Mouse (Mus musculus) neural tube, embryonic 13.5 days (tissue): ENCODE measurements around the gene Trim69. TPM values are rescaled to one million over a fixed set of nuclear protein-coding genes. Genes with fewer than 3 reads are reported as not detected.

Experiments
- ATAC-seq: fragments of 200-750 bp; cut with Nextera tagmentation; 2 replicates; pipeline ENCODE4 v1.8.0; 2017; ENCODE audit warnings: low read depth, mild to moderate bottlenecking, moderate TSS enrichment, moderate library complexity
- H3K27ac ChIP-seq: fragments of 300-500 bp; sonication (generic); replicated peaks from 2 replicates; pipeline ENCODE4 v1.5.1; 2015; ENCODE audit warnings: moderate library complexity, mild to moderate bottlenecking, inconsistent platforms
- H3K27me3 ChIP-seq: fragments of 300-500 bp; sonication (generic); 2 replicates; pipeline ENCODE4 v1.6.1; 2015; ENCODE audit warnings: mild to moderate bottlenecking, inconsistent platforms
- H3K36me3 ChIP-seq: fragments of 300-500 bp; sonication (generic); 2 replicates; pipeline ENCODE4 v1.6.1; 2015; ENCODE audit warnings: mild to moderate bottlenecking, inconsistent platforms
- H3K4me1 ChIP-seq: fragments of 300-500 bp; sonication (generic); replicated peaks from 2 replicates; pipeline ENCODE4 v1.6.1; 2015; ENCODE audit warnings: inconsistent platforms
- H3K4me2 ChIP-seq: fragments of 300-500 bp; sonication (generic); 2 replicates; pipeline ENCODE4 v1.6.1; 2015; ENCODE audit warnings: inconsistent platforms, mild to moderate bottlenecking, moderate library complexity
- H3K4me3 ChIP-seq: fragments of 300-500 bp; sonication (generic); 2 replicates; pipeline ENCODE4 v1.5.1; 2015; ENCODE audit warnings: mild to moderate bottlenecking, inconsistent platforms
- H3K9ac ChIP-seq: fragments of 300-500 bp; sonication (generic); 2 replicates; pipeline ENCODE4 v1.6.1; 2015; ENCODE audit warnings: moderate library complexity, mild to moderate bottlenecking, inconsistent platforms
- H3K9me3 ChIP-seq: fragments of 300-500 bp; sonication (generic); 2 replicates; pipeline ENCODE4 v1.6.1; 2016; ENCODE audit warnings: inconsistent platforms
- WGBS: fragments of 180-500 bp; shearing (Covaris S2); methylation state at CpG from one replicate; pipeline ENCODE4 v1.1.7; 2015; 5-methylcytosine and 5-hydroxymethylcytosine counted together
- polyA plus RNA-seq: library from polyadenylated mRNA; unstranded; fragments of >200 nt; fragmentation: Nextera tagmentation; extraction: Ambion mirVana; gene quantifications from 2 replicates; pipeline ENCODE4 v1.2.1, GENCODE M21; 2015

The Trim69 gene
- polyA plus RNA-seq, 1 experiment from 2014 or later: not detected

GRCm38 (mm10) chr2:122156051-122156700, 4.3 kb upstream of the Trim69 start:
- WGBS: 91% methylated on average over 4 of the region's 4 CpGs
- H3K4me2 ChIP-seq: no peak overlapping the region
- H3K4me1 ChIP-seq: no peaks in the 10 kb centered on the region
- H3K4me3 ChIP-seq: no peak overlapping the region
- no peaks in the 10 kb centered on the region for H3K9me3 ChIP-seq
- H3K27ac ChIP-seq: no peak overlapping the region
- H3K27me3 ChIP-seq: no peaks in the 10 kb centered on the region
- ATAC-seq: no peak
- no peaks in the 10 kb centered on the region for H3K36me3 ChIP-seq
- no peak overlapping the region for H3K9ac ChIP-seq

DNA sequence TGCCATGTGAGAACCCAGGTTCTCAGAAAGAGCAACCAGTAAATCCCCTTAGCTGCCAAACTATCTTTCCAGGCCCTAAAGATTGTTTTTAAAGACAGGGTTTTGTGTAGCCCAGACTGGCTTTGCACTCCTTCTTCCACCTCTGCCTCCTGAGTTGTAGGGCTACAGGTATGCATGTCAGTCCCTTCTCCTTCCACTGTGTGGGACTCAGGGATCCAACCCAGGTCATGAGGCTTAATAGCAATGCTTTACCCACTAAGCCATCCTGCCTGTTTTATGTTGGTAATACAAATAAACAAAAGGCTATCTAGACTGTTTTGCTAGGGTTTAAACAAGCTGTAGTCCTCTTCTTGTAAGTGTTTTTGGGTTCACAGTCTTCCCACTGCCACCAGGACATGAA, 2.9 kb upstream of the Trim69 start:
- H3K27me3 ChIP-seq: no peaks in the 10 kb centered on the region
- H3K4me2 ChIP-seq: no peak overlapping the region
- H3K9me3 ChIP-seq: no peaks in the 10 kb centered on the region
- no peak overlapping the region for H3K4me3 ChIP-seq
- no peaks in the 10 kb centered on the region for H3K36me3 ChIP-seq
- H3K4me1 ChIP-seq: no peaks in the 10 kb centered on the region
- ATAC-seq: no peak
- H3K27ac ChIP-seq: no peak overlapping the region
- H3K9ac ChIP-seq: no peak overlapping the region

- H3K27me3 ChIP-seq: no peaks in the 10 kb centered on the region
- no peak overlapping the region for H3K27ac ChIP-seq
- no peaks in the 10 kb centered on the region for H3K9me3 ChIP-seq
- whole genome bisulfite sequencing: 66% methylated on average over 6 of the region's 6 CpGs
- no peak overlapping the region for H3K9ac ChIP-seq
- H3K4me2 ChIP-seq: no peak overlapping the region
- H3K4me1 ChIP-seq: no peaks in the 10 kb centered on the region
- ATAC-seq: no peak
- no peak overlapping the region for H3K4me3 ChIP-seq
- no peaks in the 10 kb centered on the region for H3K36me3 ChIP-seq
These were observed 2.1 kb upstream of the Trim69 start for GRCm38 (mm10) chr2:122158362-122158802.

GRCm38 (mm10) chr2:122159667-122160066, 833 bp upstream of the Trim69 start:
- Histone ChIP-seq H3K4me3 (no peak overlapping the region), H3K4me1 (no peaks in the 10 kb centered on the region), H3K9me3 (no peaks in the 10 kb centered on the region), H3K4me2 (no peak overlapping the region), H3K9ac (no peak overlapping the region), H3K27me3 (no peaks in the 10 kb centered on the region), H3K27ac (no peak overlapping the region), H3K36me3 (no peaks in the 10 kb centered on the region)
- ATAC-seq: no peak
- WGBS: 89% methylated on average over 6 of the region's 6 CpGs

GRCm38 (mm10) chr2:122161542-122161941, 1.0 kb downstream of the Trim69 start:
- 37% methylated on average over 4 of the region's 4 CpGs for WGBS
- Histone ChIP-seq H3K27ac (no peak overlapping the region), H3K4me3 (no peak overlapping the region), H3K4me2 (no peak overlapping the region), H3K27me3 (no peaks in the 10 kb centered on the region), H3K36me3 (no peaks in the 10 kb centered on the region), H3K9me3 (no peaks in the 10 kb centered on the region), H3K4me1 (no peaks in the 10 kb centered on the region), H3K9ac (no peak overlapping the region)
- ATAC-seq: no peak

DNA sequence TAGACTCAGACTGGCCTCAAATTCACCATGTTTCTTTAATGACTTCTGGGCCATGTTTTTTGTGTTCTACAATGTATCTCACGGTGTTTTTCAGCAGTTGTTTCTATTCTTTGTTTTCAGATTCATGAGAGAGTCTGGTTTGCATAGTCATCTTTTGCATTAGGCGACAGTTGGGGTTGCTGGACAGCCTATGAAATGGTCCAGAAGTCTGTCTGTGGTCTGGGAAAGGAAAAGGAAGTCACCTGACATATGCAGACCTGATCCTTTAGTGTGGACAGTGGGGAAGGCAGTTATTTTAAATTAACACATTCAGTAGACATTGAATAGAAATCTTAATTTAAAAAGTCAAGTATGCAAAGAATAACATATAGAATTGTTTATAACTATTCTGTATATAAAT, 2.0 kb downstream of the Trim69 start:
- no peak for ATAC-seq
- no peaks in the 10 kb centered on the region for H3K4me1 ChIP-seq
- 88% methylated on average over 2 of the region's 2 CpGs for WGBS

DNA sequence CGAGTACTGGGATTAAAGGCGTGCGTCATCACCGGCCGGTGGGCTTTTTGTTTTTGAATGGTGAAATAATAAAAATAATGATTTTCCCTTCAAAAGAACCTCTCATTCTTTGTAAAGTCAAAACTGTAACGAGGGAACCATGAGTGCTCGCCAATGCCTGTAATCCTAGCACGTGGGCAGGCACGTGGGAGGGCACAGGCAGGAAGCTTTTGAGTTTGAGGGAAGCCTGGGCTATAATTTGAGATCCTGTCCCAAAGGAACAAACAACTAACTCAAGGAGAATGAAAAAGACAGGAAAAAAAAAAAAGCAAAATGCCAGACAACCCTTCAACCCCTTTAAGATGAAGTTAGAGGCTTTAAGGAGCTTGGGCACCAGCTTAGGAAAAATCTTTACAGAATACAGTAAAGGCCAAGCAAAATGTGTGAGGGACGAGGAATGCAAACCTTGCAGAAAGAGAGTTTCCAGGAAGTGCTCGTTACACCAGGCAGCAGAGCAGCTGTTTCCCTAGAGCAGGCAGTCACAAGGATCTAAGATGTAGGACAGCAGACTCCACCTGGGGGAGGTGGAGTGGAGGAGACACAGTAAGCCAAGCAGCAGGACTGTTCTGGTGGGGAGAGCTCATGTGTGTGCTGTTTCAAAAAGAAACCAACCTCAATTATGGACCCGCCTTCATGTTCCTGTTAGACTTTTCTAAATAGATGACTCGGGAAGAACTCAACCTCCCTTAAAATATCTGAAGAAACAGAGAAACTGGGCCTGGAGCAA, 3.1 kb downstream of the Trim69 start:
- ATAC-seq: no peak
- Histone ChIP-seq H3K27ac (no peak overlapping the region), H3K27me3 (no peaks in the 10 kb centered on the region), H3K4me2 (no peak overlapping the region), H3K4me1 (no peaks in the 10 kb centered on the region), H3K9me3 (no peaks in the 10 kb centered on the region), H3K4me3 (no peak overlapping the region), H3K36me3 (no peaks in the 10 kb centered on the region), H3K9ac (no peak overlapping the region)
- 85% methylated on average over 13 of the region's 13 CpGs for WGBS

More for the DNA sequence above, 2.0 kb downstream of the Trim69 start:
- Histone ChIP-seq H3K4me2 (no peak overlapping the region), H3K4me3 (no peak overlapping the region), H3K36me3 (no peaks in the 10 kb centered on the region), H3K9ac (no peak overlapping the region), H3K9me3 (no peaks in the 10 kb centered on the region), H3K27me3 (no peaks in the 10 kb centered on the region), H3K27ac (no peak overlapping the region)

GRCm38 (mm10) chr2:122164293-122164692, 3.8 kb downstream of the Trim69 start:
- H3K9me3 ChIP-seq: no peaks in the 10 kb centered on the region
- no peak for ATAC-seq
- no peaks in the 10 kb centered on the region for H3K27me3 ChIP-seq
- no peaks in the 10 kb centered on the region for H3K36me3 ChIP-seq
- no peak overlapping the region for H3K4me3 ChIP-seq
- H3K4me2 ChIP-seq: no peak overlapping the region
- H3K4me1 ChIP-seq: no peaks in the 10 kb centered on the region
- WGBS: 85% methylated on average over 11 of the region's 11 CpGs
- no peak overlapping the region for H3K27ac ChIP-seq
- no peak overlapping the region for H3K9ac ChIP-seq

- no peak overlapping the region for H3K4me2 ChIP-seq
- H3K27me3 ChIP-seq: no peaks in the 10 kb centered on the region
- H3K4me3 ChIP-seq: no peak overlapping the region
- H3K27ac ChIP-seq: no peak overlapping the region
- ATAC-seq: no peak
- H3K4me1 ChIP-seq: no peaks in the 10 kb centered on the region
- no peaks in the 10 kb centered on the region for H3K9me3 ChIP-seq
- H3K9ac ChIP-seq: no peak overlapping the region
- no peaks in the 10 kb centered on the region for H3K36me3 ChIP-seq
- WGBS: 91% methylated on average over 6 of the region's 6 CpGs
These were observed 10.8 kb downstream of the Trim69 start for GRCm38 (mm10) chr2:122171292-122171691.

GRCm38 (mm10) chr2:122172188-122172587, 11.7 kb downstream of the Trim69 start:
- Histone ChIP-seq H3K9ac (no peak overlapping the region), H3K4me1 (no peaks in the 10 kb centered on the region), H3K4me2 (no peak overlapping the region), H3K27ac (no peak overlapping the region), H3K36me3 (no peaks in the 10 kb centered on the region), H3K27me3 (no peaks in the 10 kb centered on the region), H3K4me3 (no peak overlapping the region), H3K9me3 (no peaks in the 10 kb centered on the region)
- no peak for ATAC-seq
- 97% methylated on average over 2 of the region's 2 CpGs for WGBS

- Histone ChIP-seq H3K9me3 (no peaks in the 10 kb centered on the region), H3K4me1 (no peaks in the 10 kb centered on the region), H3K36me3 (no peaks in the 10 kb centered on the region), H3K4me2 (no peak overlapping the region), H3K27ac (no peak overlapping the region), H3K4me3 (no peak overlapping the region), H3K9ac (no peak overlapping the region), H3K27me3 (no peaks in the 10 kb centered on the region)
- ATAC-seq: no peak
- 76% methylated on average over 8 of the region's 8 CpGs for WGBS
These were observed 19.7 kb downstream of the Trim69 start for GRCm38 (mm10) chr2:122180051-122180822.

- Histone ChIP-seq H3K27ac (no peak overlapping the region), H3K9ac (no peak overlapping the region), H3K27me3 (no peaks in the 10 kb centered on the region), H3K4me2 (no peak overlapping the region), H3K4me3 (no peak overlapping the region), H3K4me1 (no peaks in the 10 kb centered on the region), H3K36me3 (no peaks in the 10 kb centered on the region), H3K9me3 (no peaks in the 10 kb centered on the region)
- no peak for ATAC-seq
- 87% methylated on average over 4 of the region's 4 CpGs for WGBS
These were observed 24.6 kb downstream of the Trim69 start for GRCm38 (mm10) chr2:122185086-122185485.
